Mouse (Mus musculus): ENCODE results near the gene Rfx2.

GRCm38 (mm10) chr17:56876465-56876864 lies 45.7 kb upstream of the Rfx2 start:
- no peak for TF ChIP-seq GATA1 (IDR thresholded peaks at IDR 0.05; ENCODE audit: borderline replicate concordance, low read length)
- no peak for TF ChIP-seq FLI1 (IDR thresholded peaks at IDR 0.05; ENCODE audit: low read length)
